Mouse (Mus musculus) ZHBTc4 (cell line): ENCODE measurements at regions not wholly inside any gene's neighbourhood (a gene's known extent, or its start where the extent isn't known, plus 50 kb on each side); places are given as distances from the start of the nearest gene placed in this dataset.

Experiments
- DNase-seq: peaks from one replicate; pipeline ENCODE4 v3.0.0-alpha.2; 2011; ENCODE audit warnings: low read depth, low spot score

- DNase-seq, result no peak
These were observed 450.7 kb upstream of the Gm28269 start for GRCm38 (mm10) chrX:22195625-22196024.

- DNase-seq, result peak; percentile 57
These were observed 409.5 kb upstream of the Gm28269 start for GRCm38 (mm10) chrX:22154364-22154763.
